Mouse (Mus musculus) limb, embryonic 15.5 days (tissue): ENCODE measurements around the gene Pus7. TPM values are rescaled to one million over a fixed set of nuclear protein-coding genes. Genes with fewer than 3 reads are reported as not detected.

Experiments used
- ATAC-seq: fragments of 200-750 bp; cut with Nextera tagmentation; 2 replicates; pipeline ENCODE4 v1.8.0; 2017; ENCODE audit warnings: low read depth, moderate TSS enrichment; ENCODE audit not compliant: insufficient number of reproducible peaks, low FRiP score, low TSS enrichment
- H3K27ac ChIP-seq: fragments of 300-500 bp; sonication (generic); 2 replicates; pipeline ENCODE4 v1.5.1; 2015; ENCODE audit warnings: moderate library complexity, mild to moderate bottlenecking, inconsistent platforms
- H3K27me3 ChIP-seq: fragments of 300-500 bp; sonication (generic); 2 replicates; pipeline ENCODE4 v1.6.1; 2015; ENCODE audit warnings: inconsistent platforms
- H3K36me3 ChIP-seq: fragments of 300-500 bp; sonication (generic); 2 replicates; pipeline ENCODE4 v1.6.1; 2015; ENCODE audit warnings: inconsistent platforms
- H3K4me1 ChIP-seq: fragments of 300-500 bp; sonication (generic); 2 replicates; pipeline ENCODE4 v1.6.1; 2015; ENCODE audit warnings: inconsistent platforms
- H3K4me2 ChIP-seq: fragments of 300-500 bp; sonication (generic); 2 replicates; pipeline ENCODE4 v1.6.1; 2015; ENCODE audit warnings: mild to moderate bottlenecking, inconsistent platforms
- H3K4me3 ChIP-seq: fragments of 300-500 bp; sonication (generic); 2 replicates; pipeline ENCODE4 v1.5.1; 2015; ENCODE audit warnings: mild to moderate bottlenecking, inconsistent platforms
- H3K9ac ChIP-seq: fragments of 300-500 bp; sonication (generic); 2 replicates; pipeline ENCODE4 v1.6.1; 2015; ENCODE audit warnings: inconsistent platforms
- H3K9me3 ChIP-seq: fragments of 300-500 bp; sonication (generic); 2 replicates; pipeline ENCODE4 v1.6.1; 2016; ENCODE audit warnings: inconsistent platforms
- WGBS: fragments of 180-500 bp; shearing (Covaris S2); methylation state at CpG from one replicate; pipeline ENCODE4 v1.1.7; 2015; 5-methylcytosine and 5-hydroxymethylcytosine counted together
- polyA plus RNA-seq: library from polyadenylated mRNA; unstranded; fragments of >200 nt; fragmentation: Nextera tagmentation; extraction: Ambion mirVana; gene quantifications from 2 replicates; pipeline ENCODE4 v1.2.1, GENCODE M21; 2015

Gene Pus7
- 29.8 and 32.4 TPM in 2 replicates for polyA plus RNA-seq

GRCm38 (mm10) chr5:23782931-23783877 lies at the start of gene Pus7:
Pus7 (minus strand) TSS chr5:23783711.
- ATAC-seq, result peak; percentile 80
- Histone ChIP-seq H3K4me1 (peaks cover 9% of the 10 kb centered on the region), H3K9me3 (no peaks in the 10 kb centered on the region), H3K9ac (peak within 1 kb of the TSS; percentile 73), H3K27me3 (no peaks in the 10 kb centered on the region), H3K27ac (peak within 1 kb of the TSS; percentile 75), H3K4me2 (peak within 1 kb of the TSS; percentile 68), H3K36me3 (peaks cover under 1% of the 10 kb centered on the region; the same call in 1 of the 2 replicates), H3K4me3 (peak within 1 kb of the TSS; percentile 93)
- under 1% methylated on average over 70 of the region's 86 CpGs for WGBS

- Histone ChIP-seq H3K4me2 (peak overlapping the region; percentile 46), H3K36me3 (no peaks in the 10 kb centered on the region), H3K9ac (no peak overlapping the region), H3K4me1 (peaks cover 5% of the 10 kb centered on the region; the same call in 1 of the 2 replicates), H3K27ac (no peak overlapping the region), H3K9me3 (no peaks in the 10 kb centered on the region), H3K4me3 (peak overlapping the region; percentile 24), H3K27me3 (peaks cover 14% of the 10 kb centered on the region; the same call in 1 of the 2 replicates)
- WGBS, result 36% methylated on average over 58 of the region's 58 CpGs
- ATAC-seq, result no peak
Measured at GRCm38 (mm10) chr5:23830897-23831752, 47.6 kb upstream of the Pus7 start.

- peaks cover 11% of the 10 kb centered on the region; the same call in 1 of the 2 replicates for H3K27me3 ChIP-seq
- H3K27ac ChIP-seq, result no peak overlapping the region
- no peak overlapping the region for H3K4me2 ChIP-seq
- no peak for ATAC-seq
- 37% methylated on average over 11 of the region's 11 CpGs for WGBS
- peaks cover 5% of the 10 kb centered on the region; the same call in 1 of the 2 replicates for H3K4me1 ChIP-seq
- no peaks in the 10 kb centered on the region for H3K9me3 ChIP-seq
- no peak overlapping the region for H3K9ac ChIP-seq
- H3K36me3 ChIP-seq, result no peaks in the 10 kb centered on the region
- H3K4me3 ChIP-seq, result no peak overlapping the region
Measured at GRCm38 (mm10) chr5:23826321-23827004, 43.0 kb upstream of the Pus7 start.

- Histone ChIP-seq H3K4me1 (no peaks in the 10 kb centered on the region), H3K4me3 (no peak overlapping the region), H3K4me2 (no peak overlapping the region), H3K27ac (no peak overlapping the region), H3K9me3 (no peaks in the 10 kb centered on the region), H3K9ac (no peak overlapping the region), H3K36me3 (peaks cover 11% of the 10 kb centered on the region), H3K27me3 (no peaks in the 10 kb centered on the region)
- WGBS, result 77% methylated on average over 8 of the region's 8 CpGs
- ATAC-seq, result no peak
Measured at GRCm38 (mm10) chr5:23824171-23824733, 40.7 kb upstream of the Pus7 start.

GRCm38 (mm10) chr5:23822306-23822705 lies 38.8 kb upstream of the Pus7 start:
- 68% methylated on average over 11 of the region's 11 CpGs for whole genome bisulfite sequencing
- Histone ChIP-seq H3K4me2 (no peak overlapping the region), H3K4me1 (no peaks in the 10 kb centered on the region), H3K9ac (no peak overlapping the region), H3K27me3 (no peaks in the 10 kb centered on the region), H3K4me3 (no peak overlapping the region), H3K9me3 (no peaks in the 10 kb centered on the region), H3K27ac (no peak overlapping the region), H3K36me3 (peaks cover 26% of the 10 kb centered on the region)
- 0 out of 2 replicates have a peak, but pooled peaks have one; percentile 47 for ATAC-seq

- no peak overlapping the region for H3K4me2 ChIP-seq
- no peak overlapping the region for H3K4me3 ChIP-seq
- no peak overlapping the region for H3K9ac ChIP-seq
- 90% methylated on average over 15 of the region's 15 CpGs for WGBS
- no peaks in the 10 kb centered on the region for H3K9me3 ChIP-seq
- no peaks in the 10 kb centered on the region for H3K27me3 ChIP-seq
- peaks cover 77% of the 10 kb centered on the region for H3K36me3 ChIP-seq
- H3K27ac ChIP-seq, result no peak overlapping the region
- no peaks in the 10 kb centered on the region for H3K4me1 ChIP-seq
- ATAC-seq, result no peak
Measured at GRCm38 (mm10) chr5:23816681-23817080, 33.2 kb upstream of the Pus7 start.

GRCm38 (mm10) chr5:23814841-23815240 lies 31.3 kb upstream of the Pus7 start:
- H3K27me3 ChIP-seq, result no peaks in the 10 kb centered on the region

GRCm38 (mm10) chr5:23792726-23793125 lies 9.2 kb upstream of the Pus7 start:
- Histone ChIP-seq H3K9me3 (no peaks in the 10 kb centered on the region), H3K36me3 (peaks cover 50% of the 10 kb centered on the region), H3K4me1 (peaks cover 8% of the 10 kb centered on the region; the same call in 1 of the 2 replicates), H3K4me3 (no peak overlapping the region), H3K27me3 (no peaks in the 10 kb centered on the region), H3K4me2 (no peak overlapping the region), H3K9ac (0 out of 2 replicates have a peak overlapping the region, but pooled peaks have one; percentile 4), H3K27ac (no peak overlapping the region)
- no peak for ATAC-seq
- 86% methylated on average over 2 of the region's 2 CpGs for WGBS

More at GRCm38 (mm10) chr5:23814841-23815240, 31.3 kb upstream of the Pus7 start:
- Histone ChIP-seq H3K4me2 (no peak overlapping the region), H3K36me3 (peaks cover 88% of the 10 kb centered on the region), H3K9ac (no peak overlapping the region), H3K9me3 (no peaks in the 10 kb centered on the region), H3K27ac (no peak overlapping the region), H3K4me1 (no peaks in the 10 kb centered on the region), H3K4me3 (no peak overlapping the region)
- ATAC-seq, result no peak
- 91% methylated on average over 5 of the region's 5 CpGs for WGBS

- H3K27ac ChIP-seq, result no peak overlapping the region
- 0 out of 2 replicates have a peak overlapping the region, but pooled peaks have one; percentile 76 for H3K4me2 ChIP-seq
- H3K9me3 ChIP-seq, result no peaks in the 10 kb centered on the region
- H3K9ac ChIP-seq, result no peak overlapping the region
- no peak overlapping the region for H3K4me3 ChIP-seq
- H3K4me1 ChIP-seq, result peaks cover 12% of the 10 kb centered on the region
- no peaks in the 10 kb centered on the region for H3K27me3 ChIP-seq
- peaks cover 31% of the 10 kb centered on the region for H3K36me3 ChIP-seq
- no peak for ATAC-seq
- 81% methylated on average over 4 of the region's 4 CpGs for WGBS
Measured at GRCm38 (mm10) chr5:23789078-23789612, 5.6 kb upstream of the Pus7 start.

GRCm38 (mm10) chr5:23788390-23788830 lies 4.9 kb upstream of the Pus7 start:
- H3K9ac ChIP-seq, result peak overlapping the region; percentile 95
- ATAC-seq, result no peak

More at GRCm38 (mm10) chr5:23788390-23788830, 4.9 kb upstream of the Pus7 start:
- no peaks in the 10 kb centered on the region for H3K27me3 ChIP-seq
- peak overlapping the region; percentile 76 for H3K4me2 ChIP-seq
- no peaks in the 10 kb centered on the region for H3K9me3 ChIP-seq
- peak overlapping the region; percentile 86; the same call in 1 of the 2 replicates for H3K27ac ChIP-seq
- H3K4me3 ChIP-seq, result peak overlapping the region; percentile 95
- peaks cover 12% of the 10 kb centered on the region for H3K4me1 ChIP-seq
- peaks cover 26% of the 10 kb centered on the region for H3K36me3 ChIP-seq
- WGBS, result 43% methylated on average over 3 of the region's 3 CpGs
